ENCODE assay signal across 27 mouse cellular contexts in the genomic region with DNA sequence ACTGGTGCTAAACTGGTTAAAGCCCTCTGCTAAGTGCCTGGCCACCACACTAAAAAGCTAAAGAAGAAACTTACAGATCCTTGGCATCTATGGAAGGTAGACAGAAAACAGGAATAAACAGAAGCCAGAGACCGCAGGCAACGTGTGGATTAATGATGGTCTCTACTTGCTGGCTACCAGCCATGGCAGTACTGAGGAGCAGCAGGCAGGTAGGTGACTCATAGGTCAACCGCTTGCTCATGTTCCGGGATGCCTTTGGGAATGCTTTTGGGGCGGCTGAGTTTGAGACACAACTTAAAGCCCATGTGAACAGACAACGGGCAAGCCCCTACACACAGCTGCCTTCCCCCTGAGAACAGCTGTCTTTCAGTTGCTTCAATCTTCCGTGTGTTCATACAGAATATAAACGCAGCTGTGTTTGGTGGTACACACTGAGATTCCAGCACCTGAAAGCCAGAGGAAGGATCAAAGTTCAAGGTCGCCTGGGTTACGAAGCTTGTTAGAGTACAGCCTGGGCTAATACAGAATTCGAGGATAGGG. TPM values are rescaled to one million over a fixed set of nuclear protein-coding genes. Genes with fewer than 3 reads are reported as not detected.
DNase-seq lines count a peak whose midpoint lies in the region; TF ChIP-seq lines count a peak whose summit lies in the region.
"Had no signal": no experiment of that assay in that cellular context is flagged by ENCODE, and none has a peak within 500 bp of the region (broad histone marks: within the 10 kb centered on the region; RNA-seq: fewer than 3 reads in every experiment).

No protein-coding gene starts in this region.

- H3K79me2 ChIP-seq in heart, adult 2 months (replicated peaks; ENCODE audit: control insufficient read depth, insufficient read depth, low read length), result no peaks in the 10 kb centered on the region; the same call in 1 of the 2 replicates

- no peak overlapping the region for H3K4me3 ChIP-seq in heart, adult 2 months
- no peak overlapping the region for H3K4me3 ChIP-seq in hindbrain, embryonic 10.5 days
- H3K4me3 ChIP-seq: limb, embryonic 10.5 days had no signal

- H3K36me3 ChIP-seq in heart, adult 2 months (ENCODE audit: control insufficient read depth, insufficient read depth, low read length), result peaks cover 11% of the 10 kb centered on the region
- 0 out of 2 replicates have a peak, but pooled peaks cover 5% of the 10 kb centered on the region for H3K36me3 ChIP-seq in hindbrain, embryonic 10.5 days

- DNase-seq in adrenal gland, adult 18-20 months (ENCODE audit: low spot score in 2 of 2), result peak; percentile 34 to 35
- no peak for DNase-seq in adrenal gland, postnatal 10 days
- DNase-seq in heart, adult 2 months, result no peak
- no peak for DNase-seq in heart, adult 8-10 months (ENCODE audit: low spot score)
- DNase-seq in adrenal gland, postnatal 36 days, result peak; percentile 59 to 63
- DNase-seq in cerebellum, postnatal 25 days, result peak; percentile 62 to 80
- no peak for DNase-seq in kidney, postnatal 25 days
- DNase-seq in hindbrain, embryonic 10.5 days (ENCODE audit: low spot score), result no peak
- DNase-seq: gastrocnemius, postnatal 10 days; heart, adult 11 months; heart, postnatal 36 days; kidney, adult 11 months; lung, adult 18-20 months; retina, postnatal 1 day had no signal

- intact Hi-C loops in heart, adult 2 months (cut with DNase I), result no loop called here

- no peaks in the 10 kb centered on the region for H3K27me3 ChIP-seq in heart, adult 2 months (ENCODE audit: control insufficient read depth, insufficient read depth, low read length)
- no peaks in the 10 kb centered on the region for H3K27me3 ChIP-seq in hindbrain, embryonic 10.5 days (ENCODE audit: insufficient read depth, poor library complexity, severe bottlenecking)

- TF ChIP-seq POLR2A in heart, adult 2 months (IDR thresholded peaks at IDR 0.05; ENCODE audit: insufficient read depth, low read depth, low read length), result no peak

- H3K27ac ChIP-seq in heart, adult 2 months, result peak overlapping the region; percentile 95
- no peak overlapping the region for H3K27ac ChIP-seq in hindbrain, embryonic 10.5 days
- H3K27ac ChIP-seq: kidney, postnatal 0 days had no signal

- no peaks in the 10 kb centered on the region for H3K9me3 ChIP-seq in hindbrain, embryonic 10.5 days
- H3K9me3 ChIP-seq: limb, embryonic 10.5 days had no signal

- WGBS in heart, adult 2 months, result 69% methylated on average over 11 of the region's 11 CpGs
- WGBS in hindbrain, embryonic 10.5 days, result 90% methylated on average over 11 of the region's 11 CpGs

- TF ChIP-seq EP300 in heart, adult 2 months (IDR thresholded peaks at IDR 0.05; ENCODE audit: insufficient read depth, low read depth, low read length), result no peak

- H3K9ac ChIP-seq in heart, adult 2 months (ENCODE audit: low read depth, low read length), result no peak overlapping the region

- peaks cover 31% of the 10 kb centered on the region for H3K4me1 ChIP-seq in heart, adult 2 months (ENCODE audit: control insufficient read depth, insufficient read depth, low read length)
- no peaks in the 10 kb centered on the region; the same call in none of the 2 replicates for H3K4me1 ChIP-seq in hindbrain, embryonic 10.5 days (replicated peaks)
- H3K4me1 ChIP-seq: limb, embryonic 10.5 days had no signal

- TF ChIP-seq CTCF in heart, adult 2 months (IDR thresholded peaks at IDR 0.05), result no peak

RNA-seq across cellular contexts. Expression of a gene that starts 13.5 kb away (rescaled TPM):
- 10 to 100 TPM; 19.7 to 24.4 TPM for total RNA-seq in adrenal gland, adult 18-20 months (2021)
- 10 to 100 TPM; 33.7 to 39.3 TPM for total RNA-seq in adrenal gland, postnatal 10 days (2021)
- 10 to 100 TPM; 25.0 to 29.6 TPM for total RNA-seq in heart, adult 2 months (2021)
- 22.2 and 34.4 TPM in 2 replicates for polyA plus RNA-seq in heart, adult 2 months (2012; rRNA removed)
- 10 to 100 TPM; 24.6 to 30.4 (median 27.9) TPM for total RNA-seq in heart, adult 8-10 months (2022)
- 10 to 100 TPM; 20.0 to 28.0 TPM for total RNA-seq in adrenal gland, postnatal 36 days (2021)
- 51.3 and 65.6 TPM in 2 replicates for polyA plus RNA-seq in hindbrain, embryonic 10.5 days (2016; fragmentation: Nextera tagmentation; extraction: Ambion mirVana)

RNA-seq across cellular contexts. Expression of a gene that starts 32.0 kb away (rescaled TPM):
- total RNA-seq in adrenal gland, adult 18-20 months (2021), result not detected
- not detected for total RNA-seq in adrenal gland, postnatal 10 days (2021)
- total RNA-seq in heart, adult 2 months (2021), result not detected
- not detected in 2 replicates for polyA plus RNA-seq in heart, adult 2 months (2012; rRNA removed)
- total RNA-seq in heart, adult 8-10 months (2022), result not detected
- total RNA-seq in adrenal gland, postnatal 36 days (2021), result not detected
- not detected in 2 replicates for polyA plus RNA-seq in hindbrain, embryonic 10.5 days (2016; fragmentation: Nextera tagmentation; extraction: Ambion mirVana)
- total RNA-seq: gastrocnemius, postnatal 10 days; heart, postnatal 36 days; left cerebral cortex, adult 18-20 months; liver, adult 2 months; megakaryocyte-erythroid progenitor cell, adult 5-6 weeks; MEL had no signal
- polyA plus RNA-seq: forebrain, embryonic 11.5 days; heart, embryonic 14.5 days; hindbrain, embryonic 16.5 days; kidney, postnatal 0 days; limb, embryonic 10.5 days; liver, adult 2 months; midbrain, embryonic 16.5 days; stomach, embryonic 16.5 days; thymus, postnatal 0 days; urinary bladder, adult 2 months had no signal

RNA-seq across cellular contexts. Expression of a gene that starts 41.5 kb away (rescaled TPM):
- total RNA-seq in adrenal gland, adult 18-20 months (2021), result 1 to 10 TPM in 1 of 2 experiments, not detected in 1; 2.1 TPM
- total RNA-seq in adrenal gland, postnatal 10 days (2021), result 1 to 10 TPM; 3.6 to 4.0 TPM
- 1 to 10 TPM; 2.6 TPM for total RNA-seq in heart, adult 2 months (2021)
- 3.2 and 4.3 TPM in 2 replicates for polyA plus RNA-seq in heart, adult 2 months (2012; rRNA removed)
- total RNA-seq in heart, adult 8-10 months (2022), result 1 to 10 TPM; 1.1 to 2.6 (median 1.9) TPM
- total RNA-seq in adrenal gland, postnatal 36 days (2021), result under 1 TPM; 0.73 to 0.82 TPM
- polyA plus RNA-seq in hindbrain, embryonic 10.5 days (2016; fragmentation: Nextera tagmentation; extraction: Ambion mirVana), result 1.1 and 1.9 TPM in 2 replicates
- total RNA-seq: megakaryocyte-erythroid progenitor cell, adult 5-6 weeks; MEL had no signal

Comparison
In these comparisons a context has a peak if more than half of its experiments do, and no peak if none do; other contexts are left out.
1. DNase-seq: peak in adrenal gland, adult 18-20 months (2 of 2), adrenal gland, postnatal 36 days (2 of 2) and cerebellum, postnatal 25 days (2 of 2); none in adrenal gland, postnatal 10 days (single experiment), heart, adult 2 months (0 of 2), heart, adult 8-10 months (single experiment), kidney, postnatal 25 days (0 of 2) and hindbrain, embryonic 10.5 days (single experiment).